Mouse (Mus musculus) stomach, postnatal 0 days (tissue): ENCODE data around the gene Cftr.

ENCODE experiments used
- CTCF ChIP-seq: IDR thresholded peaks from 2 replicates; pipeline ENCODE4 v1.5.1; 2016; ENCODE audit warnings: antibody characterized with exemption, low read depth, mild to moderate bottlenecking, moderate library complexity
- EP300 ChIP-seq: optimal IDR thresholded peaks from 2 replicates; pipeline ENCODE3; 2016; ENCODE audit warnings: antibody characterized with exemption

DNA sequence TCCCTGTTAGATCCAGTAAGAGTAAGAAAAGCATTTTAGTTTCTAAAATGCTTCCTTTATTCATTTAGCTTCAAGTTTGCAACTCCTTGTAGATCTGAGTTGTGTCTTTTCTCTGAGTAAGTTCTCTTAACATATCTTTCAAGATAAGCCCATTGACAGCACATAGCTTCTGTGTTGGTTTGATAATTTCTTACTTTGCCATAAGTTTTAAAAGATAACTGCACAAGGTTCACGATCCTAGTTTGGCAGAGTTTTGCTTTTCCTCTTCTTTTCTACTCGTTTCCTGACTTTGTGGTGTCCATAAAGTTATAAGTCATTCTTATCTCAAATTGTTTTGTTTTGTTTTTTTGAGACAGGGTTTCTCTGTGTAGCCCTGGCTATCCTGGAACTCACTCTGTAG, 130.3 kb downstream of the Cftr start:
- no peak for TF ChIP-seq CTCF
- TF ChIP-seq EP300: no peak
